Mouse (Mus musculus) CH12.LX (cell line): ENCODE measurements around the gene Pik3ip1. TPM values are rescaled to one million over a fixed set of nuclear protein-coding genes. Genes with fewer than 3 reads are reported as not detected.

Source experiments
- DNase-seq: peaks from one replicate; pipeline ENCODE4 v3.0.0-alpha.2; 2013; ENCODE audit errors: extremely low read depth
- H3K27ac ChIP-seq: 2 replicates; pipeline ENCODE4 v1.5.1; 2012; ENCODE audit warnings: low read depth, mild to moderate bottlenecking, control low read depth, moderate library complexity; ENCODE audit not compliant: insufficient read depth
- H3K27me3 ChIP-seq: replicated peaks from 2 replicates; pipeline ENCODE3; 2012; ENCODE audit warnings: inconsistent platforms
- H3K36me3 ChIP-seq, 2 experiments: replicated peaks in 1 of 2; 2 replicates each; pipeline versions ENCODE3 to v1.6.1; 2012; ENCODE audit warnings: inconsistent platforms in 1 of 2, low read length in 1 of 2, mild to moderate bottlenecking in 1 of 2, mixed read lengths in 1 of 2, moderate library complexity in 1 of 2; ENCODE audit not compliant: control insufficient read depth in 1 of 2, insufficient read depth in 1 of 2
- H3K4me1 ChIP-seq, 2 experiments: 2 replicates each; pipeline ENCODE4 v1.6.1; 2012; ENCODE audit warnings: inconsistent platforms in 1 of 2, moderate library complexity in 1 of 2; ENCODE audit not compliant: insufficient read depth in 2 of 2, control insufficient read depth in 1 of 2
- H3K4me2 ChIP-seq: 2 replicates; pipeline ENCODE4 v1.6.1; 2012; ENCODE audit warnings: low read depth, mild to moderate bottlenecking, control low read depth; ENCODE audit not compliant: poor library complexity, insufficient read depth, severe bottlenecking
- H3K4me3 ChIP-seq, 3 experiments: fragments of 150-350 bp in 1 of 3; sonication (generic) in 1 of 3; replicated peaks in 1 of 3; 2 replicates each; pipeline versions ENCODE3 to v1.5.1; 2011 to 2012; ENCODE audit warnings: low read depth in 2 of 3, low read length in 2 of 3, mild to moderate bottlenecking in 2 of 3, moderate library complexity in 2 of 3, control low read depth in 1 of 3, improper control_type of control experiment in 1 of 3, inconsistent platforms in 1 of 3, mixed read lengths in 1 of 3; ENCODE audit not compliant: poor library complexity in 1 of 3
- H3K79me2 ChIP-seq: replicated peaks from 2 replicates; pipeline ENCODE4 v1.6.1; 2012; ENCODE audit warnings: mild to moderate bottlenecking, moderate library complexity; ENCODE audit not compliant: control insufficient read depth, poor library complexity, insufficient read depth, severe bottlenecking; ENCODE audit errors: extremely low read depth
- H3K9ac ChIP-seq: 2 replicates; pipeline ENCODE4 v1.6.1; 2012; ENCODE audit warnings: low read depth, mild to moderate bottlenecking, control low read depth, moderate library complexity; ENCODE audit not compliant: insufficient read depth
- H3K9me3 ChIP-seq: replicated peaks from 2 replicates; pipeline ENCODE3; 2012; ENCODE audit warnings: low read length, inconsistent platforms, mixed read lengths
- CHD2 ChIP-seq: IDR thresholded peaks from 2 replicates; pipeline ENCODE4 v1.6.1; 2011; ENCODE audit warnings: low read length, improper control_type of control experiment
- CTCF ChIP-seq, 2 experiments: IDR thresholded peaks in 1 of 2; conservative IDR thresholded peaks in 1 of 2; 2 replicates each; pipeline ENCODE4 v1.5.1; 2011 to 2012; ENCODE audit warnings: low read depth in 2 of 2, low read length in 2 of 2, improper control_type of control experiment in 1 of 2, inconsistent platforms in 1 of 2, mild to moderate bottlenecking in 1 of 2, moderate library complexity in 1 of 2
- E2F4 ChIP-seq: IDR thresholded peaks from 2 replicates; pipeline ENCODE4 v1.6.1; 2011; ENCODE audit warnings: low read depth, low read length, improper control_type of control experiment; ENCODE audit not compliant: insufficient replicate concordance
- IRF4 ChIP-seq: IDR thresholded peaks from 2 replicates; pipeline ENCODE4 v1.6.1; 2014; ENCODE audit warnings: low read depth, mild to moderate bottlenecking, inconsistent platforms, low read length, improper control_type of control experiment
- JUN ChIP-seq: IDR thresholded peaks from 2 replicates; pipeline ENCODE4 v1.6.1; 2011; ENCODE audit warnings: low read depth, mild to moderate bottlenecking, low read length, improper control_type of control experiment, moderate library complexity; ENCODE audit not compliant: insufficient read depth
- JUND ChIP-seq: conservative IDR thresholded peaks from 2 replicates; pipeline ENCODE4 v1.6.1; 2011; ENCODE audit warnings: low read depth, low read length, improper control_type of control experiment
- KAT2A ChIP-seq: IDR thresholded peaks from 2 replicates; pipeline ENCODE4 v1.6.1; 2012; ENCODE audit warnings: low read length, improper control_type of control experiment, inconsistent platforms; ENCODE audit not compliant: insufficient replicate concordance
- MAFK ChIP-seq: IDR thresholded peaks from 2 replicates; pipeline ENCODE4 v1.6.1; 2011; ENCODE audit warnings: low read length, improper control_type of control experiment; ENCODE audit not compliant: insufficient replicate concordance
- MAX ChIP-seq: IDR thresholded peaks from 2 replicates; pipeline ENCODE4 v1.6.1; 2011; ENCODE audit warnings: low read length, improper control_type of control experiment
- MEF2A ChIP-seq: IDR thresholded peaks from 2 replicates; pipeline ENCODE4 v1.6.1; 2014; ENCODE audit warnings: low read depth, mild to moderate bottlenecking, inconsistent platforms, low read length, improper control_type of control experiment, borderline replicate concordance
- MXI1 ChIP-seq: IDR thresholded peaks from 2 replicates; pipeline ENCODE4 v1.6.1; 2011; ENCODE audit warnings: mild to moderate bottlenecking, low read depth, low read length, improper control_type of control experiment
- NELFE ChIP-seq: IDR thresholded peaks from 2 replicates; pipeline ENCODE4 v1.6.1; 2011; ENCODE audit warnings: low read depth, low read length, improper control_type of control experiment
- PAX5 ChIP-seq: IDR thresholded peaks from 2 replicates; pipeline ENCODE4 v1.6.1; 2012; ENCODE audit warnings: low read length, inconsistent platforms, mixed read lengths
- POLR2A ChIP-seq: IDR thresholded peaks from 2 replicates; pipeline ENCODE4 v1.6.1; 2011; ENCODE audit warnings: low read depth, mild to moderate bottlenecking, improper control_type of control experiment, low read length
- RAD21 ChIP-seq: IDR thresholded peaks from 2 replicates; pipeline ENCODE4 v1.6.1; 2011; ENCODE audit warnings: low read depth, mild to moderate bottlenecking, low read length, improper control_type of control experiment, moderate library complexity
- SIN3A ChIP-seq: IDR thresholded peaks from 2 replicates; pipeline ENCODE4 v1.6.1; 2012; ENCODE audit warnings: low read length, improper control_type of control experiment, inconsistent platforms
- SMC3 ChIP-seq: IDR thresholded peaks from 2 replicates; pipeline ENCODE4 v1.6.1; 2011; ENCODE audit warnings: low read depth, low read length, improper control_type of control experiment
- TCF12 ChIP-seq: IDR thresholded peaks from 2 replicates; pipeline ENCODE4 v1.6.1; 2014; ENCODE audit warnings: low read depth, mild to moderate bottlenecking, inconsistent platforms, low read length, improper control_type of control experiment
- UBTF ChIP-seq: IDR thresholded peaks from 2 replicates; pipeline ENCODE4 v1.6.1; 2012; ENCODE audit warnings: low read depth, mild to moderate bottlenecking, inconsistent platforms, low read length, improper control_type of control experiment, moderate library complexity
- USF1 ChIP-seq: IDR thresholded peaks from 2 replicates; pipeline ENCODE4 v1.6.1; 2014; ENCODE audit warnings: low read depth, mild to moderate bottlenecking, inconsistent platforms, low read length, improper control_type of control experiment
- USF2 ChIP-seq: conservative IDR thresholded peaks from 2 replicates; pipeline ENCODE4 v1.6.1; 2011; ENCODE audit warnings: low read depth, low read length, improper control_type of control experiment
- ZC3H11A ChIP-seq: IDR thresholded peaks from 2 replicates; pipeline ENCODE4 v1.6.1; 2012; ENCODE audit warnings: low read depth, mild to moderate bottlenecking, inconsistent platforms, low read length, improper control_type of control experiment
- ZKSCAN1 ChIP-seq: IDR thresholded peaks from 2 replicates; pipeline ENCODE4 v1.6.1; 2012; ENCODE audit warnings: low read depth, inconsistent platforms, low read length, improper control_type of control experiment, borderline replicate concordance
- ZNF384 ChIP-seq: IDR thresholded peaks from 2 replicates; pipeline ENCODE4 v1.6.1; 2012; ENCODE audit warnings: low read depth, low read length, improper control_type of control experiment, inconsistent platforms
- dilution Hi-C: fragments of 300-500 bp; cut with MboI; formaldehyde crosslinking; loops from 2 replicates; pipeline ENCODE4 v1.14.3; 2020; ENCODE audit warnings: low sequenced_read_pairs; ENCODE audit not compliant: extremely low pct_unique_long_range_greater_than_20kb, extremely low pct_ligation_motif_present
- in situ Hi-C: fragments of 300-500 bp; cut with MboI; formaldehyde crosslinking; loops from 3 replicates; pipeline ENCODE4 v1.14.3; 2019; ENCODE audit warnings: low sequenced_read_pairs, low pct_ligation_motif_present, low pct_unique_long_range_greater_than_20kb, mixed read lengths
- polyA plus RNA-seq: library from polyadenylated mRNA; unstranded; fragments of >175 nt; gene quantifications from 2 replicates; pipeline ENCODE4 v1.2.1, GENCODE M21; 2012; ENCODE audit warnings: low read depth; ENCODE audit not compliant: insufficient read length
- total RNA-seq, 2 experiments: library from RNA; depleted of rRNA; stranded (reverse); fragments of 300-350 nt in 1 of 2; fragments of >200 nt in 1 of 2; gene quantifications; 2 replicates each; pipeline ENCODE4 v1.2.3; 2012 to 2014

Pik3ip1 gene
- total and polyA plus RNA-seq, 3 experiments: 0.39 to 2.6 (median 1.3) TPM

- TF ChIP-seq IRF4 (no peak), TCF12 (no peak), JUND (no peak), USF2 (no peak), KAT2A (no peak), MAX (no peak), USF1 (no peak), MEF2A (no peak), MXI1 (no peak), PAX5 (no peak), CTCF (conservative IDR thresholded peaks at IDR 0.05 in 1 of 2, IDR thresholded peaks at IDR 0.05 in 1 of 2; ENCODE audit: low read depth in 2 of 2, low read length in 2 of 2) (no peak), SIN3A (no peak), MAFK (no peak), ZKSCAN1 (no peak), ZC3H11A (no peak), RAD21 (no peak), NELFE (no peak), POLR2A (no peak), UBTF (no peak), ZNF384 (no peak)
- peaks cover 8% of the 10 kb centered on the region for H3K9me3 ChIP-seq
- H3K27ac ChIP-seq: no peak overlapping the region
- H3K4me3 ChIP-seq: no peak overlapping the region
- no peaks in the 10 kb centered on the region for H3K27me3 ChIP-seq
- in situ Hi-C loops: no loop called here
- H3K4me1 ChIP-seq: peaks cover 18 to 46% of the 10 kb centered on the region in 2 experiments
- DNase-seq: no peak
- no peaks in the 10 kb centered on the region for H3K79me2 ChIP-seq
- H3K36me3 ChIP-seq: peaks cover 0 to 9% of the 10 kb centered on the region in 2 experiments
- dilution Hi-C loops: no loop called here
- H3K4me2 ChIP-seq: no peak overlapping the region
- H3K9ac ChIP-seq: no peak overlapping the region
These were observed 6.4 kb downstream of the Pik3ip1 start for GRCm38 (mm10) chr11:3336602-3337001.

GRCm38 (mm10) chr11:3337173-3337955, 7.2 kb downstream of the Pik3ip1 start:
- Histone ChIP-seq H3K4me3 (no peak overlapping the region), H3K79me2 (no peaks in the 10 kb centered on the region), H3K9ac (no peak overlapping the region), H3K9me3 (peaks cover under 1% of the 10 kb centered on the region), H3K4me2 (no peak overlapping the region), H3K36me3 (peaks cover 0 to 15% of the 10 kb centered on the region in 2 experiments), H3K4me1 (peaks cover 14 to 39% of the 10 kb centered on the region in 2 experiments), H3K27ac (no peak overlapping the region), H3K27me3 (no peaks in the 10 kb centered on the region)
- in situ Hi-C loops: no loop called here
- no peak for DNase-seq
- dilution Hi-C loops: no loop called here
- TF ChIP-seq SMC3: no peak
- TF ChIP-seq MAFK: no peak
- TF ChIP-seq JUN: no peak
- TF ChIP-seq CHD2: no peak
- TF ChIP-seq E2F4: no peak
- no peak for TF ChIP-seq POLR2A
- TF ChIP-seq CTCF (conservative IDR thresholded peaks at IDR 0.05 in 1 of 2, IDR thresholded peaks at IDR 0.05 in 1 of 2; ENCODE audit: low read depth in 2 of 2, low read length in 2 of 2): no peak
- TF ChIP-seq ZNF384: no peak
- TF ChIP-seq JUND: no peak
- TF ChIP-seq NELFE: no peak
- no peak for TF ChIP-seq SIN3A
- TF ChIP-seq ZC3H11A: no peak
- TF ChIP-seq, all 38 proteins: peak for 0
